Mouse (Mus musculus) heart, postnatal 0 days (tissue): ENCODE measurements around the gene Akr7a5. TPM values are rescaled to one million over a fixed set of nuclear protein-coding genes. Genes with fewer than 3 reads are reported as not detected.

Experiments used
- ATAC-seq: fragments of 200-750 bp; cut with Nextera tagmentation; 2 replicates; pipeline ENCODE4 v1.8.0; 2017; ENCODE audit warnings: low read depth, moderate number of reproducible peaks, moderate library complexity; ENCODE audit not compliant: insufficient read depth
- DNase-seq: peaks from one replicate; pipeline ENCODE4 v3.0.0-alpha.2; 2016; ENCODE audit warnings: low spot score
- H3K27ac ChIP-seq: fragments of 300-500 bp; sonication (generic); 2 replicates; pipeline ENCODE4 v1.5.1; 2014; ENCODE audit warnings: low read depth, mild to moderate bottlenecking
- H3K27me3 ChIP-seq: fragments of 300-500 bp; sonication (generic); 2 replicates; pipeline ENCODE4 v1.6.1; 2014; ENCODE audit warnings: low read length, mixed read lengths; ENCODE audit not compliant: control insufficient read depth, insufficient read depth
- H3K36me3 ChIP-seq: fragments of 300-500 bp; sonication (generic); replicated peaks from 2 replicates; pipeline ENCODE4 v1.6.1; 2014; ENCODE audit warnings: low read length, mixed read lengths; ENCODE audit not compliant: control insufficient read depth, insufficient read depth
- H3K4me1 ChIP-seq: fragments of 300-500 bp; sonication (generic); 2 replicates; pipeline ENCODE4 v1.6.1; 2014; ENCODE audit warnings: antibody characterized with exemption; ENCODE audit not compliant: control insufficient read depth, insufficient read depth
- H3K4me2 ChIP-seq: fragments of 300-500 bp; sonication (generic); 2 replicates; pipeline ENCODE4 v1.6.1; 2014; ENCODE audit warnings: low read depth, mild to moderate bottlenecking, low read length, moderate library complexity
- H3K4me3 ChIP-seq: fragments of 300-500 bp; sonication (generic); 2 replicates; pipeline ENCODE4 v1.5.1; 2014; ENCODE audit warnings: low read depth, low read length
- H3K9ac ChIP-seq: fragments of 300-500 bp; sonication (generic); replicated peaks from 2 replicates; pipeline ENCODE4 v1.6.1; 2014; ENCODE audit warnings: low read depth, low read length, mixed read lengths
- H3K9me3 ChIP-seq: fragments of 300-500 bp; sonication (generic); replicated peaks from 2 replicates; pipeline ENCODE4 v1.6.1; 2016; ENCODE audit warnings: low read length; ENCODE audit not compliant: control insufficient read depth
- CTCF ChIP-seq: IDR thresholded peaks from 2 replicates; pipeline ENCODE4 v1.5.1; 2016; ENCODE audit warnings: antibody characterized with exemption, control low read depth, low read depth
- EP300 ChIP-seq: IDR thresholded peaks from 2 replicates; pipeline ENCODE4 v1.6.1; 2016; ENCODE audit warnings: antibody characterized with exemption, low read depth
- WGBS: fragments of 180-500 bp; shearing (Covaris S2); extraction: QIAGEN DNeasy Blood & Tissue Kit; methylation state at CpG from one replicate; pipeline ENCODE4 v1.1.7; 2014; 5-methylcytosine and 5-hydroxymethylcytosine counted together
- polyA plus RNA-seq: library from polyadenylated mRNA; unstranded; fragments of >200 nt; fragmentation: Nextera tagmentation; extraction: Ambion mirVana; gene quantifications from 2 replicates; pipeline ENCODE4 v1.2.1, GENCODE M21; 2015
- total RNA-seq: library from RNA; depleted of rRNA; stranded (reverse); fragments of >200 nt; gene quantifications from 2 replicates; pipeline ENCODE4 v1.2.3, GENCODE M21; 2014; ENCODE audit warnings: low replicate concordance

The Akr7a5 gene
- total and polyA plus RNA-seq, 2 experiments from 2014 or later = 62.5 to 65.3 TPM

- no peak overlapping the region for H3K4me2 ChIP-seq
- peaks cover 50% of the 10 kb centered on the region for H3K36me3 ChIP-seq
- DNase-seq = no peak
Measured at GRCm38 (mm10) chr4:139280530-139280929, 30.0 kb upstream of the Akr7a5 start.

DNA sequence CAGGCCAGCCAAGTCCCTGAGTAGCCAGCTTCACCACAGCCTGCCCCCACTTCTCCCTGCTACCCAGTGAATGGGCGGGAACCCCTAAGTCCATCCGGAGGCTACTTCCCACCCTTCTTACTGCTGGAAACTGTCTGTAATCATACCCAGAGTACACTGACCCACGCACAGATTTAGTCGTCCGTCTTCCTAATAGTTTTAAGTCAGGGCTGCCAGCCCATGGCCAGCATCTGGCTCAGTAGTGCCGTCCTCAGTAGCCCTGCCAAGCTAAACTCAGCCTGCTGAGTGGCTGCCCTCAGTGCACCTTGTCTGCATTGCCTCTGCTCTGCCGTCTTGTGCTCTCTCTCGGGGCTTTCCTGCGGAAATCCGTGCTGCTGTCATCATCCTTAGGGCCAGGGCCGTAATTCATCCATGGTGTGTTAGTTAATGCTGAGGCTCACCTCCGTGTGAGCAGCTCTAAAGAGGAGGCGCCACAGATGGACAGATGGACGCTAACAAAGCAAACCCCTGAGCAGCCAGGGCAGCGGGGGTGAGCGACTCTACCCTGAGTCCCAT, 28.7 kb upstream of the Akr7a5 start:
- H3K4me2 ChIP-seq = no peak overlapping the region
- no peak for DNase-seq
- no peak overlapping the region for H3K9ac ChIP-seq
- WGBS = 92% methylated on average over 16 of the region's 16 CpGs
- no peaks in the 10 kb centered on the region for H3K9me3 ChIP-seq
- peaks cover 53% of the 10 kb centered on the region for H3K36me3 ChIP-seq
- H3K4me3 ChIP-seq = no peak overlapping the region
- H3K27ac ChIP-seq = no peak overlapping the region
- H3K4me1 ChIP-seq = peaks cover 11% of the 10 kb centered on the region
- TF ChIP-seq EP300 (no peak), CTCF (no peak)
- H3K27me3 ChIP-seq = no peaks in the 10 kb centered on the region
- ATAC-seq = no peak

More at GRCm38 (mm10) chr4:139280530-139280929, 30.0 kb upstream of the Akr7a5 start:
- no peak for ATAC-seq
- TF ChIP-seq EP300 (no peak), CTCF (no peak)
- H3K27ac ChIP-seq = no peak overlapping the region
- WGBS = 88% methylated on average over 12 of the region's 12 CpGs
- no peak overlapping the region for H3K4me3 ChIP-seq
- H3K9ac ChIP-seq = no peak overlapping the region
- H3K4me1 ChIP-seq = peaks cover 7% of the 10 kb centered on the region
- no peaks in the 10 kb centered on the region for H3K9me3 ChIP-seq
- no peaks in the 10 kb centered on the region for H3K27me3 ChIP-seq

DNA sequence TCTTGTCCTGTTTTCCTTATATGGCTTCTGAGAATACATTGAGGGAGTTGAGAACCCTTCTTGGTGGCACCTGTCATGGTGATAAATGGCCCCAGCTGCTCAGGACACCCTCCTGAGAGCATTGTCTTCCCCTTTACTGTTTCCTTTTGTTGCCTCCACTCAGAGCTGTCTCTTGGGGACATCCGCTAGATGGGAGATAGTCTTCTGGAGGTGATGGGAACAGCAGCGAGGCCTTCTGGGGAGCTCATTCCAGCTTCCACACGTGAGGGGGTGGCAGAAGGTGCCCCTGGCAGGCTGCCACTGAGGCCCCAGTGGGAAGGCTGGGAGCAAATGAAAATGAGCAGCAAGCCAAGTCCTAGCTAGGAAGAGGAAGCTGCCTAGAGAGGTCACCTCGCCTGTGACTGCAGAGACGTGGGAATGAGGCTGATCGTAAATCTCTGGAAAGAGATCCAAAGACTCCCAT, 27.6 kb upstream of the Akr7a5 start:
- H3K4me2 ChIP-seq = no peak overlapping the region
- WGBS = 16% methylated on average over 6 of the region's 6 CpGs
- H3K9ac ChIP-seq = no peak overlapping the region
- H3K27me3 ChIP-seq = no peaks in the 10 kb centered on the region
- H3K9me3 ChIP-seq = no peaks in the 10 kb centered on the region
- H3K4me3 ChIP-seq = no peak overlapping the region
- TF ChIP-seq EP300 (no peak), CTCF (no peak)
- peaks cover 58% of the 10 kb centered on the region for H3K36me3 ChIP-seq
- DNase-seq = peak; percentile 19
- ATAC-seq = no peak
- peak overlapping the region; percentile 35; the same call in 1 of the 2 replicates for H3K27ac ChIP-seq
- peaks cover 11% of the 10 kb centered on the region for H3K4me1 ChIP-seq

- Histone ChIP-seq H3K4me1 (peaks cover 11% of the 10 kb centered on the region), H3K4me2 (no peak overlapping the region), H3K36me3 (peaks cover 72% of the 10 kb centered on the region), H3K4me3 (no peak overlapping the region), H3K27ac (no peak overlapping the region), H3K27me3 (no peaks in the 10 kb centered on the region), H3K9ac (no peak overlapping the region), H3K9me3 (no peaks in the 10 kb centered on the region)
- ATAC-seq (no peak), DNase-seq (no peak)
- TF ChIP-seq EP300 (no peak), CTCF (no peak)
- WGBS = 92% methylated on average over 15 of the region's 15 CpGs
Measured at GRCm38 (mm10) chr4:139284877-139285276, 25.7 kb upstream of the Akr7a5 start.

DNA sequence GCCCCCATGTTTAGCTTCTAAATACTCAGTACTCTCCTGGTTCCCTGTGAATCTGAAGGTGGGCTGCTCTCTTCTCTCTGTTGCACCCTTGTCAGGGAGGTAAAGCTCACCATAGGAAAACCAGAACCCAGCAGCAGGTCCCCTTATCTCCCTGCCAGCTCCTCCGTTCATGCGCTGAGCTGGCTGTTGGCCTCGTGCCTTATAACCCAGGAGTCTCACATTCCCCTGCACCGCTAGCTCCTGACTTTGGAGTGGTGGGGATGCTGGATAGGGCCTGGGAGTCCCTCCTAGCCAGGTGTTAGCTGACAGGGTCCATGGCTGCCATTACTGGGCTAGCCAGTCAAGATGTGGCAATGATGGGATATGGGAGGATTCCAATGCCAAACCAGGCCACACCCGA, 24.3 kb upstream of the Akr7a5 start:
- H3K36me3 ChIP-seq = peaks cover 72% of the 10 kb centered on the region
- H3K4me1 ChIP-seq = peaks cover 11% of the 10 kb centered on the region
- TF ChIP-seq EP300 (no peak), CTCF (no peak)
- 28% methylated on average over 5 of the region's 5 CpGs for WGBS
- ATAC-seq = peak; percentile 51
- DNase-seq = peak; percentile 53
- H3K27ac ChIP-seq = no peak overlapping the region
- H3K9ac ChIP-seq = no peak overlapping the region
- no peaks in the 10 kb centered on the region for H3K9me3 ChIP-seq
- no peak overlapping the region for H3K4me3 ChIP-seq
- H3K27me3 ChIP-seq = no peaks in the 10 kb centered on the region
- no peak overlapping the region for H3K4me2 ChIP-seq
